Mouse (Mus musculus) retina, embryonic 14.5 days (tissue): ENCODE measurements around the gene Zdhhc11.
"Not testable (repeated sequence)": the region's sequence is repeated elsewhere in the genome, so short reads cannot be mapped to it uniquely, and the experiment has no call there.

Experiments used
- DNase-seq: peaks from one replicate; pipeline ENCODE4 v3.0.0-alpha.2; 2015; ENCODE audit warnings: low spot score

The Zdhhc11 gene

GRCm38 (mm10) chr13:74006881-74007280 lies 43.2 kb downstream of the Zdhhc11 start:
- not testable (repeated sequence) for DNase-seq

GRCm38 (mm10) chr13:74008216-74008615 lies 44.6 kb downstream of the Zdhhc11 start:
- DNase-seq, result not testable (repeated sequence)

- peak; percentile 84 for DNase-seq
These were observed 45.5 kb downstream of the Zdhhc11 start, which contains the start of gene Tppp for GRCm38 (mm10) chr13:74008948-74009718. TSS of gene Tppp (plus strand) at chr13:74009407.

GRCm38 (mm10) chr13:74009791-74010614 lies 46.4 kb downstream of the Zdhhc11 start:
- peak; percentile 78 for DNase-seq

- DNase-seq, result no peak
These were observed 47.0 kb downstream of the Zdhhc11 start for GRCm38 (mm10) chr13:74010678-74011077.

GRCm38 (mm10) chr13:74015908-74016307 lies 52.3 kb downstream of the Zdhhc11 start:
- no peak for DNase-seq

GRCm38 (mm10) chr13:74017426-74017825 lies 53.8 kb downstream of the Zdhhc11 start:
- DNase-seq, result no peak

GRCm38 (mm10) chr13:74019006-74019405 lies 55.4 kb downstream of the Zdhhc11 start:
- DNase-seq, result not testable (repeated sequence)

- DNase-seq, result no peak
These were observed 61.8 kb downstream of the Zdhhc11 start for GRCm38 (mm10) chr13:74025151-74026081.

GRCm38 (mm10) chr13:74026215-74026614 lies 62.6 kb downstream of the Zdhhc11 start:
- peak; percentile 69 for DNase-seq

GRCm38 (mm10) chr13:74028116-74028515 lies 64.5 kb downstream of the Zdhhc11 start:
- no peak for DNase-seq

GRCm38 (mm10) chr13:74029013-74029412 lies 65.4 kb downstream of the Zdhhc11 start:
- DNase-seq, result no peak

GRCm38 (mm10) chr13:74030691-74031090 lies 67.0 kb downstream of the Zdhhc11 start:
- DNase-seq, result no peak

- no peak for DNase-seq
These were observed 67.5 kb downstream of the Zdhhc11 start for GRCm38 (mm10) chr13:74031133-74031532.

- DNase-seq, result no peak
These were observed 71.1 kb downstream of the Zdhhc11 start for GRCm38 (mm10) chr13:74034756-74035155.

GRCm38 (mm10) chr13:74035776-74036175 lies 72.1 kb downstream of the Zdhhc11 start:
- no peak for DNase-seq

- DNase-seq, result no peak
These were observed 76.3 kb downstream of the Zdhhc11 start for GRCm38 (mm10) chr13:74039926-74040325.
